Mouse (Mus musculus): Measurements from ENCODE around the gene Tulp2. TPM values are rescaled to one million over a fixed set of nuclear protein-coding genes. Genes with fewer than 3 reads are reported as not detected.
"Not testable (repeated sequence)": the region's sequence is repeated elsewhere in the genome, so short reads cannot be mapped to it uniquely, and the experiment has no call there.

Gene Tulp2
- total RNA-seq, 2 experiments from 2014 or later = 0.16 TPM; not detected in 1

DNA sequence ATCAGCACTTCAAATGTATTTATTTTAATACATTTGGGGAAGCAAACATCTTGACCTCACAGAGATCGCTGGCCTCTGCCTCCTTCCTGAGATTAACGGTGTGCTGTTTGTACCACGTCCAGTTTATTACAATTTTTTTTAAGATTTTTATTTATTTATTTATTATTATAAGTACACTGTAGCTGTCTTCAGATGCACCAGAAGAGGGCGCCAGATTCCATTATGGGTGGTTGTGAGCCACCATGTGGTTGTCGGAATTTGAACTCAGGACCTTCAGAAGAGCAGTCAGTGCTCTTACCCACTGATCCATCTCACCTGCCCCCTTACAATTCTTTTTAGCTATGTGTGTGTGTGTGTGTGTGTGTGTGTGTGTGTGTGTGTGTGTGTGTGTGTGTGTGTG is 35.2 kb downstream of the Tulp2 start:
- DNase-seq; intact Hi-C loops (cut with DNase I): not testable (repeated sequence)

DNA sequence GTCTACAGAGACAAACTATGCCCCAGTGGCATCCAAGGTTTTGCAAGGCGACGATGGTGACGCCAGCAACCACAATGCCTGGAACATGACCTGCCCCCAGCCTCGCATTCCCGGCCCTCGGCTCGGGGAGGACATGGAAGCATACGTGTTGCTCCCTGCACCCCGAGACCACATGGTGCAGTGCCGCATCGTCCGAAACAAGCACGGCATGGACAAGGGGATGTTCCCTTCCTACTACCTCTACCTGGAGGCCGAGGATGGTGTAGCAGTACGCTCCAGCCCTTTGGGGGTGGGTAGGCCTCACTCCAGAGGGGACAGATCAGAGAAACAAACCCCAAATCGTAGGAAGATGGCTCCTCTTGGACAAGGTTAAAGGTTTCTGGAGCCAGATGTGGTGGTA is 36.9 kb downstream of the Tulp2 start:
- intact Hi-C loops (cut with DNase I) = no loop called here
- no peak for DNase-seq

DNA sequence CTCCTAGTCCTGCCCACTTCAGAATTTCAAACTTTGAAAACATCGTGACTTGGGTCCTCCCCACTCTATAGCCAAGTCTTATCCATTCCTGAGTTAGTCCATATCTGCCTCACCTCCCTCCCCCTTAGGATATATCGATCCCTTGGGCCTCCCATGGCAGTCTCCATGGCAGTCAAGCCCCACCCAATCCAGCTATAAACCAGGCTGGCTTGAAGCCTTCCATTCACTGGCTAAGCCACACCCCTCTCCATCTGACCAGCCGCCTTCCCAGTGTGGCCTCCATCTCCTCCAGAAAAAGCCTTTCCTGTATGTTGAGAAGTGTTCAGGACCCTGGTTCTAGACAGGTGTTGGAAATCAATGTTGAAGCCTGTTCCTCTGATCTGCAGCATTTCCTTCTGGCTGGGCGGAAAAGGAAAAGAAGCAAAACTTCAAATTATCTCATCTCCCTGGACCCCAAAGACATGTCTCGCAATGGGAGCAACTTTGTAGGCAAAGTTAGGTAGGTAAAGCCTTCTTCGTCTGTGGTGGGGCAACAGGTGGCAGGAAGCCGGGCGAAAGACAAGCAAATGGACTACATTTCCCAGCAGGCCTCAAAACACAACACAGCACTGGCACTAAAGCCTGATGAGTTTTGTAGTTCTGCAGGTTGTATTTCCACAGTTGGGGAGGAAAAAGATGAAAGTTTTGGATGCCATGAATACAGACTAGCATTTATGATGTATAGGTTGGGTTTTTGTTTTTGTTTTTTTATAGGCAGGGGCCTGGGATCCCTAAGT is 37.9 kb downstream of the Tulp2 start:
- intact Hi-C loops (cut with DNase I) = no loop called here
- no peak for DNase-seq

DNA sequence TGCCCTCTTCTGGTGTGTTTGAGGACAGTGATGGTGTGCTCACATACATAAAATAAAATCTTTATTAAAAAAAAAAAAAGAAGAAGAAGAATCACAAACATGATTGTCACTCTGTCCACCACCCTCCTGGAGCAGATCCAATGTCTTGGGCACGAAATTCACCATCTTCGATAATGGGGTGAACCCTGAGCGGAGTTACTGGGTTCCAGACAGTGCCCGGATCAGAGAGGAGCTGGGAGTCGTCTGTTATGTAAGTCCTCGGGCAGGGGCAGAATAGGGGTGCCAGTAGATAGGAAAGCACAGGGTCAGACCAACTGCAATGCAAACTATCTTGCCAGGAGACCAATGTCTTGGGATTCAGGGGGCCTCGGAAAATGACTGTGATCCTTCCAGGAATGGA is 38.9 kb downstream of the Tulp2 start:
- intact Hi-C loops (cut with DNase I) = no loop called here
- DNase-seq = no peak

DNA sequence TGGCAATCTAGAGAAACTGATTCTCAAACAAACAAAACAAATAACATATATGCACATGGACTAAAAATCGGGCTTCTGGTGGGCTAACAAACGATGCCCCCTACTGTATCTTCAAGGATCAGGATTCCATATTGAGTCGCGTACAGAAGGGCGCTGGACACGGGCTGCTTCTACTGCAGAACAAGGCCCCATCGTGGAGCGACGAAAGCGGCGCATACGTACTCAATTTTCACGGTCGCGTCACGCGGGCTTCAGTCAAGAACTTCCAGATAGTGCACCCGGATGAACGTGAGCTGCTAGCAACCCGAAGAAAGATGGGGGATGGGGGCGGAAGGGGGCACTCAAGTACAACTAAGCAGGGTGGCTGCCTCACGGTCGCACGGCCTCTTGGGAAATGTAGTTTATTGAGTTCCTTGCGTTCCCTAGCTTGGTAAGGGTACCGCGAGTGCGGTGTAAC is 40.1 kb downstream of the Tulp2 start:
- intact Hi-C loops (cut with DNase I) = no loop called here
- peak; percentile 80 to 86 for DNase-seq

DNA sequence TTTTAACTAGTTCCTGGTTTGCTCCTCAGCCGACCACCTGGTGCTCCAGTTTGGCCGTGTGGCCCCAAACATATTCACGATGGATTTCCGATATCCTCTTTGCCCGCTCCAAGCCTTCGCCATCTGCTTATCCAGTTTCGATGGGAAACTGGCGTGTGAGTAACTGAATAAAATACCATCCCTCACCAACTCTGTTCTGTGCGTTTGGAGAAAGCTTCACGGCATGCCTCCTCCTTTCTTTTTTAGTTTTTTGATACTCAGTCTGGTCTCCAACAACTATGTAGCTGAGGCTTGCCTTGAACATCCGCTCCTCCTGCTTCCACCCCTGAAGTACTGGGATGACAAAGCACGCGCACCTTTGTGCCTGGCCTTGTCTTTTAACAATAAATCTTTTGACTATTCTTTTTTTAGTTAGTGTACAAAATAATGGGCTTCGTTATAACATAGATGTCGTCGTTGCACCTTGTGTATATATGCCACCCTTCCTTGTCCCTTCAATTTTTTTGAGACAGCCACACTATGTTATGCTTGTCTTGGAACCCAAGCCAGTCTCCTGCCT is 40.6 kb downstream of the Tulp2 start:
- intact Hi-C loops (cut with DNase I) = no loop called here
- DNase-seq = no peak

DNA sequence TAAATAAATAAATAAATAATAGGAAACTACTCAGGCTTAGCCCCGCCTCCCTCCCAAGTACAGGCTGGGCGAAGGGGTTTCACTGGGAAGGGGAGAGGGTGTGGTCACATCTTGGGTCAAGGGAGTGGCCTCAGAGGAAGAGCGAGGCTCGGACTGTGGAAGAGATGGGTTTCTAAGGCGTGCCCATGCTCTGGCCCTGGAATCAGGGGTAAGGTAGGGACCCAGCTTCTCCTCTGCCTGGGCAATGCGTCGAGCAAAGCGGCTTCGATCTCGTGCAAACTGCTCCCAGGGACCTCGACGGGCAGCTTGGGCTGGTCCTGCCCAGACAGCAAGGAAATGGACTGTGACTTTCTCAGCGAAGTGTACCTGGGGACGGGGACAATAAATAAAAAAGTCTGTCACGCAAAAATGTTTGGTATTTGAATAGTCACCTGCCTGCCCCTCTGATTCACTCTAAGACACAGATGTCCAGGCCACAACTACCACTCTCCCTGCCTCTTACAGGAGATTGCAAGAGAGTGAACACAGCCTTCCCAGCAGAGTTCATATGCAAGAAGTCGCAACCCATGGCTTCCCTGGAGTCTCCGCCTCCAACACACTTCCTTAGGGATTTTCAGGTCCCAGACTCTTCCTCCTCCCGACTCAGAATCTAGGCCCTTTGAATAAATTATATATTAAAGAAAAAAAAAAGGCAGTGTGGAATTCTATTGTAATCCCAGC is 41.4 kb downstream of the Tulp2 start:
- intact Hi-C loops (cut with DNase I) = no loop called here
- no peak for DNase-seq

DNA sequence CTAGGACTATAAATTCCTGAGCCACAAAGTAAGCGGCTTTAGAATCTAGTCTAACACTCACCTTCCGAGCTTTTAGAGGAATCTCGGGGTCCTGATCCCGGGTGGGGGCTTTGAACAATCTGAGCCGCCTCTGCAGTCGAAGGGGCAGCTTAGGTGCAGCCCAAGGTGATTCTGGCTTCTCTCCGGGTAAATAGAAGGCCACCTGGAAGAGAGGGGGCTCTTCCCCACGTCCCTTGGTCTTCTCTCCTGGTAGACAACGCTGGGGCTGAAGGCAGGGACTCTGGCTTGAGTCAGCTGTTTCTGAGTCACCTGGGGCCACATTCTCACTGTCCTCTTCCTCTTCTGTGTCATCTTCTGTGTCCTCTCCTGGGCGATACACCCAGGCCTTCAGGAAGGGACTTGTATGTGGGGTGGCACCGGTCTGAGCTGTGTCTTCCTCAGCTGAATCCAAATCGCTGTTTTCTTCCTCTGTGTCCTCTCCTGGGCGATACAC is 42.0 kb downstream of the Tulp2 start:
- intact Hi-C loops (cut with DNase I) = no loop called here
- no peak for DNase-seq

DNA sequence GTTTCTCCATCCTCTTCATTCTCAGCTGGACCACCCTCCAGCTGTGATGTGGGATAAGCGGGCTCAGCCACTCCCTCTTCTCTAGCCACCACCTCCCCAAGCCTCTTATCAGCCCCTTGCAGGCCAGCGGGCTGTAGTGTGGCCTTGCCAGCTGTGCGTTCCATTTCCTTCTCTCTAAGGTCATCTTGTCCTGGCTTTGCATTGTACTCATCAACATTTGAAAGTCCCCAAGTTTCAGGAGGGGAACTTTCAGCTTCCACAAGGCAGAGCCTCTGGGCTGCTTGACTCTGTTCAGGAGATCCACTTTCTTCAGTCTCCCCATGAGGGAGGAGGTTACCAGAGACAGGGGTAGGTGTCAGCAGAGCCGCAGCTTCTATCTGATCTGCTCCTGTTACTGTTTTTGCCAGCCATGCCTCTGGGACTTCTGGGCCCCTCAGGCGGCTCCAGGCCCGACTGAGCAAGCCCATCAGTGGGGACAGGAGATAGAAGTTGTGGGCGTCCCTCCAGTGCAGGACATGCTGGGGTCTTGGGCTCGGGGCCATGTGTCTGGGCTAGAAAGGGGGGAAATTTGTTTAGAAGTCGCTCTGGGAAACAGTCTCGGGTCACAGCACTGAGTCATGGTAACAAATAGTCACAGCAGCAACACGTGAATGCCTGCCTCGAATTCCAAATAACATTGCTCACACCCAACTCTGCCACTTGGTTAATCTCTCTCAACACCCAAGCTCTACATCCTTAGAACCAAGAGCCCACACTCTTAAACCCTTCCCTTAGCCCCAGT is 43.4 kb downstream of the Tulp2 start:
- peak; percentile 51 to 67 for DNase-seq
- intact Hi-C loops (cut with DNase I) = no loop called here

DNA sequence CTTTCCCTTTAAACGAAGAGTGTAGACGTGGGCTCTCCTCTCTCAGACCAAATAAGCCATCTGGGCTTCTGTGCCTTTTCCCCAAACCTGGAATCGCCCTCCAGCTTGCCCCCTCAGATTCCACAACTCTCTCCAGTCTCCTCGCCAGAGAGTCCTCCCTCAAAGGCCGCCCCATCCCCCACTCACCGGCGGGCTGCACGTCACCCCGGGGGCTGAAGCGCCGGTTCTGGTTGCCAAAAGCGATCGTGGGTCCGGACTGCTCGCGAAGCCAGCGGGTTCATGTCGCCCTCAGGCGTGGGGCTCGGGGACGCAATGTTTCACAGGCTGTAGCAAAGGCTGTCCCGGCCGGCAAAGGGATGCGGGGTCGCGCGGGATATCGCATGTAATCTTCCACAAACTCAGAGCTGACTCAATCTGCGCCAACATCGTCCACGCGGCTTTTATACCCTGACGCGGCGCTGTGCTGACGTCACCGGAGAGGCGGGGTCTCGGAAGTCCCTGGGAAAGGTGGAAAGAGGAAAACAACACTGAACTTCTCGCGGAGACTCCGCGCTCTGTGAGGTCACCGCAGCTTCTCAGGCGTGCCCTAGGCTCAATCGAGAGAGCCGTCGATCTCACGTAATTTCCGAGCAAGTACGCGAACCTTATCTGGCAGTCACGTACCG is 44.3 kb downstream of the Tulp2 start, which contains the start of the genes Ppp1r15a and Plekha4:
Gene Ppp1r15a (minus strand): TSS at position 460 of the 665 bp plus-strand sequence.
Gene Plekha4 (plus strand): TSS at position 522 of the 665 bp plus-strand sequence.
- peak; percentile 99 for DNase-seq
- intact Hi-C loops (cut with DNase I) = loop anchor here (2.0 kb wide), 1 partner anchor 49 kb away; no protein-coding TSS in a partner anchor

DNA sequence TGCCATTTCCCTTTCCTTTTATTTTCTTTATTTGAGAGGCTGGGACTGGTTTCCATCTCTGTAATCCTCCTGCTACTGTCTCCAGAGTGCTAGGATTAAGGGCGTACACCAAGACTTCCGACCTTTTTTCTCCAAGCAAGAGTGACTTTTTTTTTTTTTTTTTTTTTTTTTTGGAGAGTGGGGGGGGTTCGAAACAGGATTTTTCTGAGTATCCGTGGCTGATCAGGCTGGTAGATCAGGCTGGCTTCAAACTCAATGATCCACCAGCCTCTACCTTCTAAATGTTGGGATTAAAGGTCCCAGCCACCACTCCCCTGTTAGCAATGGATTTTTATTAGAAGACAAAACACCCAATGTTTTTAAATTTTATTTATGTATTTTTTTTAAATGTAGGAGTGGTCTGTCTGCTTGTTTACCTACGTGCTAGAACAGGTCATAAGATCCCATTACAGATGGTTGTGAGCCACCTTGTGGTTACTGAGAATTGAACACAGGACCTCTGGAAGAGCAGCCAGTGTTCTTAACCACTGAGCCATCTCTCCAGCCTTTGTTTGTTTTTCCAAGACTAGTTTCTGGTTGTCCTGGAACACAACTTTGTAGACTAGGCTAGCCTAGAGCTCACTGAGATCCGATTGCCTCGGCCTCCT is 44.9 kb downstream of the Tulp2 start:
- intact Hi-C loops (cut with DNase I) = loop anchor here (2.0 kb wide), 1 partner anchor 50 kb away; no protein-coding TSS in a partner anchor
- no peak for DNase-seq

DNA sequence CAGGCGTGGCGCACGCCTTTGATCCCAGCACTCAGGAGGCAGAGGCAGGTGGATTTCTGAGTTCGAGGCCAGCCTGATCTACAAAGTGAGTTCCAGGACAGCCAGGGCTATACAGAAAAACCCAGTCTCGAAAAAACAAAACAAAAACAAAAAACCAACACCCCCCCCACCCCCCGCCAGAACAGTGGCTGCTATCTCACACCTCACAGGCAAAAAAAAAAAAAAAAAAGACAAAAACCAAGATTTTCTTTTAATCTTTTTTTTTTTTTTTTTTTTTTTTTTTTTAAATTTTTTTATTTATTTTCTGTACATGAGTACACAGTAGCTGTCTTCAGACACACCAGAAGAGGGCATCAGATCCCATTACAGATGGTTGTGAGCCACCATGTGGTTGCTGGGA is 45.5 kb downstream of the Tulp2 start:
- not testable (repeated sequence) for DNase-seq
- intact Hi-C loops (cut with DNase I) = loop anchor here (2.0 kb wide), 1 partner anchor 50 kb away; no protein-coding TSS in a partner anchor

DNA sequence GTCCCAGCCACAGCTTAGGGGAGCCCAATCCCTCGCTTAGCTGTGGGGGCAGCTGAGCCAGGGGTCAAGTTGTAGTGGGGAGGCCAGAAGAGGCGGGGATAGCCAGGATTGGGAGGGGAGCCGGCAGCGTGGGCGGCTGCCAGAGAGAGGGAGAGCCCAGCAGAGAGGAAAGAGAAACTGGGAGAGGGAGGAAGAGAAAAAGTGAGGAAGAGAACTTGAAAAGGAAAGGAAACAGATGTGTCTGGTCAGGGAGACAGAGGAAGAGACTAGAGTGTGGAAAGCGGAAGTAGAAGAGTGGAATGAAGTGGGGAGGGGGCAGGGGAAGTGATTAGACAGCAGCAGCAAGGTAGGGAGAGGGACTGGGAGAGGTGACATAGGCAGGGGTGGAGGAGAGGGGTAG is 47.8 kb downstream of the Tulp2 start:
- intact Hi-C loops (cut with DNase I) = loop anchor here (2.0 kb wide), 1 partner anchor 59 kb away; no protein-coding TSS in a partner anchor

DNA sequence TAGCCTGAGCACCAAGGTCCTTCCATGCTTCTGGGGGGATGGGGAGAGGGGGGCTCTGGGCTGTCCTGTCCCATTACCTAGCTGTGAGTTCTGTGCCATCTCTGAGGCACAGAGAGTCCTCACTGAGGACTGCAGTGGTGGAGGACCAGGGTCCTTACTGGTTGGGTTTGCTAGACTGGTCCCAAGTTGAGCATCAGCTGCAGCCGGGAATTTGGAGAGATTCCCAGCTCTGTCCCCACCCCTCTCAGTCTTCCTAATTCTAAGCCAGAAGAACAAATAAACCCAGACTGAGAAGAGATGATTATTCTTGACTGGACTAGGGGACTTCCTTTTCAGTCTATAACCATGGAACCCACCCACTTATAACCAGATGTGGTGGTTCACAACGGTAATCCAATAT is 49.0 kb downstream of the Tulp2 start:
- no peak for DNase-seq
- intact Hi-C loops (cut with DNase I) = loop anchor here (1.0 to 2.0 kb wide), 2 partner anchors 15 to 30 kb away; no protein-coding TSS in a partner anchor

More for the DNA sequence above, 47.8 kb downstream of the Tulp2 start:
- DNase-seq = peak in 1 of 2 experiments; percentile 37

DNA sequence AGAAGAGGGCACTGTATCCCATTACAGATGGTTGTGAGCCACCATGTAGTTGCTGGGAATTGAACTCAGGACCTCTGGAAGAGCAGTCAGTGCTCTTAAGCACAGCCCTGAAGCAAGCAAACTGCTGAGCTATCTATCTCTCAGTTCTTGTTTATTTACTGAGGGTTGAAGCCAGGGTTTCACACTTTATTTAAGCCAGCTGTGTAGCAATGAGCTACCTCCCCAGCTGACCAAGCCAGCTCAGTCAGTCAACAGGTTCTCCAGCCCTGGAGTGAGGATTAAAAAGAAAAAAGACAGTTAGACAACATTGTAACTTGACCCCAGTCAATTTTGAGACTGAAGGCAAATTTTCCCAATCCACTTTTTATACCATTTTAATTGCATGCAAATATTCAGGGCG is 54.0 kb downstream of the Tulp2 start:
- intact Hi-C loops (cut with DNase I) = no loop called here

DNA sequence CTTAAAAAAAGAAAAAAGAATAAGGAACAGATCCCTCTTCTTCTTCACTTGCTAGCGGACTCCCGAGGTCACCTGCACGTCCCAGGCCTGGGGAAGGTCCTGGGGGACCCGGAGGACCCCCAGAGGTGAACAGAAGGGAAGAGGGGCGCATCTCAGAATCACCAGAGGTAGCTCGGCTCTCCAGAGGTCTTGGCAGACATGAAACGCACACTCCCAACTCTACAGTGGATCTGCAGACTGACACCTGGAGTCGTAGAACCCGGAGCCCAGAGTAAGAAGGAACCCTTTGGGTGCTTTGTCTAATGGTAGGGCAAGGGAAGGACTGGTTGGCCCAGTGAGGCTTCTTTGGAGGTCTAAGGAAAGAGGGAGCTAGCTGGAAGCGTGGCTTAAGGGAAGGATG is 55.9 kb downstream of the Tulp2 start:
- DNase-seq = no peak
- intact Hi-C loops (cut with DNase I) = no loop called here

More for the DNA sequence above, 54.0 kb downstream of the Tulp2 start:
- no peak for DNase-seq

DNA sequence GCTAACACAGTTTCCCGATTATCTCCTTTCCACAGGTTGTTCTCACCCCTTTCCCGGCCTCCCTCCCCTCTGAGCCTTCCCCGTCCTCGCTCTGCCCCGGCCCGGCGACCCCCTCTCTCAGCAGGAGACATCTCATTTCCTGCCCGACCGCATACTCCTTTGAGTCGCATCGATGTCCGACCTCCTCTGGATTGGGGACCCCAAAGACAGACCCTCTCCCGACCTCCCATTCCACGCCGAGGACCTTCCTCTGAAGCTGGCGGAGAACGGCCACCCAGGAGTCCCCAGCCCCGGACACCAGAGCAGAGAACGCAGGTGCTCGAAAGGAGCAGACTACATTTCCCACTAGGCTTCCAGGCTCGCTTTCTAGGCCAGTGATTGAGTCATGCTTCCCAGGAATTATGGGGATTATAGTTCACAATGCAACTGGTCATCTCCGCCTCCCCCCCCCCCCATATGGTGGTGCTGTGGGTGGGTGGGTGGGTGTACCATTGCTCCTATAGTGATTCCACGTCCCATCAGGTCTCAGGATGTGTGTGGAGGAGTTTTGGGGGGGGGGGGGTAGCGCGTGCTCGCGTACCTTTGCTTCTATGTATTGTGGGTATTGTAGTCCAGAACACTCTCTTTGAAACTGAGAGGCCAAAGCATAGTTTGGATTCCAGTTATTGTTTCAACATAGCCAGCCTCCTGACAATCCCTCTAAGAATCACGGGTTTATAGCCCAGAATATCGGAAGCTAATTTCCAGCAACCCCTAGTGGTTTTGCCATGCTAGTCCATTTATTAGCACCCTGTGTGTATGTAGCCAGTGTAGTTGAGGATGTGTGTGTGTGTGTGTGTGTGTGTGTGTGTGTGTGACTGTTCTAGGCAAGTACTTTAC is 56.7 kb downstream of the Tulp2 start:
- intact Hi-C loops (cut with DNase I) = no loop called here
- peak; percentile 45 to 48 for DNase-seq

DNA sequence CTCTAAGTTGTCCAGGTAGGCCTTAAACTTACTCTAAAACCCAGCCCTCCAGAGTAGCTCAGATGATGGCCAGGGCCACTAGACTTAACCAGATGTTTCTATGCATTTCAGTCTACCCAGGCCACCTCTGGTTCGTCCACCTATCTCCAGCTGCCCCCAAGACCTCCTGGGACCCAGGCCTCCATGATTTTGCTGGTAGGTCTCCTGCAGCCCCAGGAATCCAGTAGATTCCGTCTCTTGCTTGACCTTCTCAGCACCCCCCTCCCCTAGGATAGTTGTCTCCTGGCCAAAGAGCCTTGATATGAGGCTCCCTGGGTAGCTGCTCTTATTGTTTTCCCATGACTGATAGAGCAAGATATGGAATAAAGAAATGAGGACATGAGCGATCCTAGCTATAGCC is 57.4 kb downstream of the Tulp2 start:
- intact Hi-C loops (cut with DNase I) = no loop called here
- no peak for DNase-seq
